Mouse (Mus musculus): Measurements from ENCODE around the gene Alx3. TPM values are rescaled to one million over a fixed set of nuclear protein-coding genes. Genes with fewer than 3 reads are reported as not detected.

Alx3 gene
- total RNA-seq, 2 experiments from 2014 or later, result not detected

DNA sequence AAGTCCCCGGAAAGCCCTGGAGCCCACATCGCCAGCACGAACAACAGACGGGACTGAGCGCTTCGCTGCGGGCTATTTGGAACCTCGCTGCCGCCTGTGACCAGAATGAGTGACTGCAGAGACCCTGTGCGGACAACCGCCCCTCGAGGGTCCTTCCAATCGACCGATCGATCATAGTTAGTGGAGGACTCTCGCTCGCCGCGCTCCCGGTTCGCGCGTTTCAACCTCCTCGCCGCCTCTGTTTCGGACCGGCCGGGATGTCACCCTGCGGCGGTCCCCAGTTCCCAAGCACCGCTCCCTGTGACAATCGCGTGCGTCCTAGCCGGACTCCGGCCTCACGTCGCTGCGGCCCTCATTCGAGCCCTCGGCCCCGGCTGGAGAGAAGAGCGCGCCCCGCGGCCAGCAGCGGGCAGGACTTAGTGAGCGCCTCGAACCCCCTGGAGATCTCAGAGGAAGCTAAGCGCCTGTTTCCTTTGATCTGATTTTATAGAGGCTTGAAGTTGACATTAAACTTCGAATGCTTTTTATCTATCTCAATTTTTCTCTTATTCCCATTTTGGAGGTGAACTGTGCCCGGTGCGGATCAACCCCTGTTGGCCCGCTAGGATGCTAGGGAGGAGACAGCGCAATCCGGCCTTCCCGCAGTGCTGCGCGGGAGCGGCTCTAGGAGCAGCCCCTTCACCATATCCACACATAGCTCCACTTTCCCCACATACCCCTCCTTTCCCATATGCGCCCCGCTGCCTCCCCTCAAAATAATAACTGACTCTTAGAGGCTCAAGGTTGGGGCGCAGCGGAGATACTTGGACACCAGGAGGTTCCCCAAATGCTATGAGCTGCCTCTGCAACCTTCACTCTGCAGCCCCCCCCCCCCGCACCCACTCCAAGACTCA lies 11.7 kb upstream of the Alx3 start:
- DNase-seq (ENCODE audit: low spot score), result no peak

- DNase-seq (ENCODE audit: low spot score), result no peak
These were observed 10.9 kb upstream of the Alx3 start for GRCm38 (mm10) chr3:107583893-107584292.

DNA sequence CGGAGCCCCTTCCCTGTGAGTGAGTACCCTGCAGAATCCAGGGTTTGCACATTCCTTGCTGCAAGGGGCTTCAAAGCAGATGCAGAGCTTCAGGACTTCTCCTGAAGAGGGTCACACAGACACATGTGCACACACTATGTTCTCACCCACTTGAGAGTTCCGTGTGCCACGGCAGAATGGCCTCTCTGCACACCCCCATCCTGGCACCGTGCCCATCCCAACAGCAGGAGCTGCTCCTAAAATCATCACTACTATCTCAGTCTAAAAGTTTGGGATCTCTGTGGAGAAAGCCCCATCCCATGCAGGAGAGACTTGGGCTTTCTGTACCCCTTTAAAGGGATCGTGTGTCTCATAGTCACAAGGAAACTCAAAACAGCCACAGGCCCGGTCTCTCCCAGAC lies 8.3 kb upstream of the Alx3 start:
- no peak for DNase-seq (ENCODE audit: low spot score)

GRCm38 (mm10) chr3:107591612-107592011 lies 3.2 kb upstream of the Alx3 start:
- DNase-seq (ENCODE audit: low spot score), result no peak

- no peak for DNase-seq (ENCODE audit: low spot score)
These were observed 1.2 kb upstream of the Alx3 start for GRCm38 (mm10) chr3:107593632-107594031.

GRCm38 (mm10) chr3:107595264-107595937 lies 570 bp downstream of the Alx3 start:
- no peak for DNase-seq (ENCODE audit: low spot score)

GRCm38 (mm10) chr3:107595938-107596461 lies 1.2 kb downstream of the Alx3 start:
- no peak for DNase-seq (ENCODE audit: low spot score)

DNA sequence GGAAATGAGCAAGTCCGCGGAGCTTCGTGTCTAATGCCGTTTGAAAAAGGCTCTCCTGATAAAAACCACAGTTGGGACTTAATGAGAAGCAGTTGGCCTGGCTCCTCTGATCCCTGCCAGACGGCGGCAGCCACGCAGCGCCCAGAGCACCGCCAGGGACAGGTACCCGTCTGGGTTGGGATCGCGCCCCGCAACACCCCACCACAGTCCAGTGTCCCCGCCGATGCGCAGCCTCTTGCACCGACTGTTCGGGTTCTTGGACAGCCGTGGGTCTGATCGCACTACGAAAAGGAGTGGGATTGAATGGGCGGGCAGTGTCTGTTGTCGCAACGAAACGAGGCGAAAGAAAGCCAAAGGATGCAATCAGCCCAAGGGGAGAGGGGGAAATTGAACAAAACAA lies 1.7 kb downstream of the Alx3 start:
- no peak for DNase-seq (ENCODE audit: low spot score)

DNA sequence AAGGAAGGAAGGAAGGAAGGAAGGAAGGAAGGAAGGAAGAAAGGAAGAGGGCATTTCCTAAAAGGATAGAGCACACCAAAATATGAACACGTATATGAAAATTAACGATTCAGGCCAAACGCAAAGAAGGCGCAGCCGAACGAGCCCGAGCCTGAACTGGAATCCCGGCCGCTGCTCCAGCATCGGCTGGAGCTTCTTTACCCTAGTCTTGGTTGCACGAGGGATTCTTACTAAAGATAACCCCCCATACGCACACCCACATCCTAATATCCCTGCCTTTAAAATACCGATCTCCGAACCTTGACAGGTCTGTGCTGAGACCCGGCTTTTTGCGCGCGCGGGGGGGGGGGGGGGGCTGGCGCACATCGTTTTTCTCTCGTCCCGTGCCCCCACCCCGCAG lies 2.3 kb downstream of the Alx3 start:
- DNase-seq (ENCODE audit: low spot score), result no peak

GRCm38 (mm10) chr3:107597586-107598389 lies 3.0 kb downstream of the Alx3 start:
- DNase-seq (ENCODE audit: low spot score), result no peak

- no peak for DNase-seq (ENCODE audit: low spot score)
These were observed 5.3 kb downstream of the Alx3 start for GRCm38 (mm10) chr3:107600127-107600526.

- peak; percentile 54 for DNase-seq (ENCODE audit: low spot score)
These were observed 10.5 kb downstream of the Alx3 start for GRCm38 (mm10) chr3:107605304-107605703.

- DNase-seq (ENCODE audit: low spot score), result no peak
These were observed 12.4 kb downstream of the Alx3 start for GRCm38 (mm10) chr3:107607221-107607620.

GRCm38 (mm10) chr3:107608808-107609207 lies 14.0 kb downstream of the Alx3 start:
- DNase-seq (ENCODE audit: low spot score), result no peak

GRCm38 (mm10) chr3:107609376-107609775 lies 14.5 kb downstream of the Alx3 start:
- DNase-seq (ENCODE audit: low spot score), result no peak

GRCm38 (mm10) chr3:107611394-107611793 lies 16.6 kb downstream of the Alx3 start:
- no peak for DNase-seq (ENCODE audit: low spot score)

DNA sequence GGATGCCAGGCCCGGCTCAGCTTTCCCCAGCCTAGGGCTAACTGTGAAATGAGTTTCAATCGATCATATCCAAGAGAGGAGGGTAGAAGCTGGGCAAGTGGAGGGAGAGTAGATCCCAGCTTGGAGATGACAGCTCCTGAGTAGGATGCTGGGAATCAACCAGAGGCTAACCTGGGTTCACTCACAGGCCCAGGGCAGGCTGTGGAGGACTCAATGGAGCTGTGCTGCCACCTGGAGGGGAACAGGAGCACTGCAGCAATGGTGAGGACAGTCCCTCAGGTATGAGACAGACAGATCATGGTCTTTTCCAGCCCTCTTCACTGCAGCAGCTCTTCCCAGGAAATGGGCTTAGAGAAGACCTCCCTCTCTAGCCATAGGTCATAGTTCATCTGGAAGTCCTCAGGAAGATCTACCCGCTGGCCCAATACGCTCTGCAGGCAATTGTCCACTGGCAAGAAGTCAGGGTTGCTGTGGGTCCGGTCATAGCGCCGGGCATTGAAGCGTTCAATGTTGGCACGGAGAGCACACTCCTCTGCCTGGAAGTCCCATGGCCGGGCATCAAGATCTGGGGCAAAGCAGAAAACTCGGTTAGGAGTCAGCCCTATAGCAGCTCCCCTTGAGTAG lies 18.2 kb downstream of the Alx3 start:
- DNase-seq (ENCODE audit: low spot score), result peak; percentile 65

- no peak for DNase-seq (ENCODE audit: low spot score)
These were observed 23.0 kb downstream of the Alx3 start for GRCm38 (mm10) chr3:107617800-107618199.

DNA sequence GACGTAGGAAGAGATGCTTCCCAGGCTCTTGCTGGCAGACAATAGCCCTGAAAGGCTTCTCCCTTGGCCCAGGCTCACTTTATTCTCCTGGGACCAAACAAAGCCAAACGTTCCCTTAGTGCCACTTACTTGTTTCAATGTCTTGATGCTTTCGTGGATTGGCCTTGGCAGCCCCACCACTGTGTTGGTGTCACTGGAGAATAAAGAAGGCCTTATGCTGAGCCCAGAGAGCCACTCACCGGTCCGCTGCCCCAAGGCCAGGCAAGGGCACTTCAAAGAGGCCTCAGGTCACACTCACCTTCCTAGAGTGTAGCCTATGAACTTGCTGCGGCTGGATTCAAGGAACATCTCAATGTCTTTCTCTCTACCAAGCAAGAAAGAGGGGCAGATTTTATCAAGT lies 25.1 kb downstream of the Alx3 start:
- DNase-seq (ENCODE audit: low spot score), result no peak

GRCm38 (mm10) chr3:107621286-107622075 lies 26.6 kb downstream of the Alx3 start:
- no peak for DNase-seq (ENCODE audit: low spot score)
